Mouse (Mus musculus): ENCODE results near the gene Thy1. TPM values are rescaled to one million over a fixed set of nuclear protein-coding genes. Genes with fewer than 3 reads are reported as not detected.

Gene Thy1
- polyA plus RNA-seq, 1 experiment from 2014 or later: 1.6 TPM

- Histone ChIP-seq H3K9me3 (no peaks in the 10 kb centered on the region), H3K4me1 (peaks cover 40% of the 10 kb centered on the region), H3K27ac (no peak overlapping the region), H3K4me3 (0 out of 2 replicates have a peak overlapping the region, but pooled peaks have one; percentile 1), H3K27me3 (peaks cover 28% of the 10 kb centered on the region), H3K36me3 (0 out of 2 replicates have a peak, but pooled peaks cover 6% of the 10 kb centered on the region), H3K9ac (no peak overlapping the region), H3K4me2 (replicated peaks) (no peak overlapping the region; the same call in 1 of the 2 replicates)
- WGBS: 7% methylated on average over 15 of the region's 15 CpGs
- ATAC-seq (ENCODE audit: insufficient number of reproducible peaks, insufficient read depth, low FRiP score, low TSS enrichment): no peak; the same call in 1 of the 2 replicates
These were observed 44.7 kb downstream of the Thy1 start for GRCm38 (mm10) chr9:44087761-44088455.

- H3K27me3 ChIP-seq: peaks cover 23% of the 10 kb centered on the region
- H3K9ac ChIP-seq: no peak overlapping the region
- no peak overlapping the region for H3K4me2 ChIP-seq (replicated peaks)
- H3K27ac ChIP-seq: no peak overlapping the region
- no peaks in the 10 kb centered on the region for H3K9me3 ChIP-seq
- H3K36me3 ChIP-seq: 0 out of 2 replicates have a peak, but pooled peaks cover 6% of the 10 kb centered on the region
- 58% methylated on average over 12 of the region's 12 CpGs for WGBS
- no peak for ATAC-seq (ENCODE audit: insufficient number of reproducible peaks, insufficient read depth, low FRiP score, low TSS enrichment)
- no peak overlapping the region for H3K4me3 ChIP-seq
- H3K4me1 ChIP-seq: peaks cover 36% of the 10 kb centered on the region
These were observed 45.9 kb downstream of the Thy1 start for GRCm38 (mm10) chr9:44088877-44089608.

- Histone ChIP-seq H3K4me2 (replicated peaks) (no peak overlapping the region), H3K36me3 (0 out of 2 replicates have a peak, but pooled peaks cover 6% of the 10 kb centered on the region), H3K4me1 (peaks cover 5% of the 10 kb centered on the region), H3K4me3 (no peak overlapping the region), H3K27ac (no peak overlapping the region), H3K9me3 (no peaks in the 10 kb centered on the region), H3K27me3 (no peaks in the 10 kb centered on the region), H3K9ac (no peak overlapping the region)
- ATAC-seq (ENCODE audit: insufficient number of reproducible peaks, insufficient read depth, low FRiP score, low TSS enrichment): no peak
- WGBS: 37% methylated on average over 24 of the region's 24 CpGs
These were observed 50.7 kb downstream of the Thy1 start for GRCm38 (mm10) chr9:44093612-44094503.

GRCm38 (mm10) chr9:44094737-44095136 lies 51.6 kb downstream of the Thy1 start:
- Histone ChIP-seq H3K4me2 (replicated peaks) (no peak overlapping the region), H3K9me3 (no peaks in the 10 kb centered on the region), H3K27me3 (no peaks in the 10 kb centered on the region), H3K4me1 (peaks cover 4% of the 10 kb centered on the region), H3K9ac (no peak overlapping the region), H3K36me3 (0 out of 2 replicates have a peak, but pooled peaks cover 6% of the 10 kb centered on the region), H3K4me3 (no peak overlapping the region), H3K27ac (no peak overlapping the region)
- WGBS: 78% methylated on average over 3 of the region's 3 CpGs
- ATAC-seq (ENCODE audit: insufficient number of reproducible peaks, insufficient read depth, low FRiP score, low TSS enrichment): no peak

- no peak for ATAC-seq (ENCODE audit: insufficient number of reproducible peaks, insufficient read depth, low FRiP score, low TSS enrichment)
- H3K4me2 ChIP-seq (replicated peaks): no peak overlapping the region
- H3K4me1 ChIP-seq: peaks cover 4% of the 10 kb centered on the region
- 0 out of 2 replicates have a peak, but pooled peaks cover 6% of the 10 kb centered on the region for H3K36me3 ChIP-seq
- H3K9me3 ChIP-seq: no peaks in the 10 kb centered on the region
- H3K4me3 ChIP-seq: no peak overlapping the region
- H3K9ac ChIP-seq: no peak overlapping the region
- 89% methylated on average over 9 of the region's 9 CpGs for WGBS
- H3K27me3 ChIP-seq: no peaks in the 10 kb centered on the region
- H3K27ac ChIP-seq: no peak overlapping the region
These were observed 52.6 kb downstream of the Thy1 start for GRCm38 (mm10) chr9:44095781-44096180.

GRCm38 (mm10) chr9:44096536-44096935 lies 53.4 kb downstream of the Thy1 start:
- Histone ChIP-seq H3K4me3 (no peak overlapping the region), H3K27me3 (no peaks in the 10 kb centered on the region), H3K4me1 (peaks cover 4% of the 10 kb centered on the region), H3K9ac (no peak overlapping the region), H3K27ac (no peak overlapping the region), H3K9me3 (no peaks in the 10 kb centered on the region), H3K36me3 (0 out of 2 replicates have a peak, but pooled peaks cover 6% of the 10 kb centered on the region), H3K4me2 (replicated peaks) (no peak overlapping the region)
- 34% methylated on average over 9 of the region's 9 CpGs for WGBS
- ATAC-seq (ENCODE audit: insufficient number of reproducible peaks, insufficient read depth, low FRiP score, low TSS enrichment): no peak

Other genes starting within 250 kb of the Thy1 start
- 8.8 and 10.4 TPM in 2 replicates for gene Usp2, start 23.6 kb downstream of the Thy1 start, polyA plus RNA-seq (2016; fragmentation: Nextera tagmentation; extraction: Ambion mirVana)
- gene Mfrp, start 58.3 kb downstream of the Thy1 start, polyA plus RNA-seq (2016; fragmentation: Nextera tagmentation; extraction: Ambion mirVana): 0.13 and 0.20 TPM in 2 replicates
- gene C1qtnf5, start 63.9 kb downstream of the Thy1 start, polyA plus RNA-seq (2016; fragmentation: Nextera tagmentation; extraction: Ambion mirVana): 0.78 and 1.3 TPM in 2 replicates
- 0.19 and 0.33 TPM in 2 replicates for gene Gm49380, start 70.1 kb downstream of the Thy1 start, polyA plus RNA-seq (2016; fragmentation: Nextera tagmentation; extraction: Ambion mirVana)
- 86.7 and 88.8 TPM in 2 replicates for gene Rnf26, start 70.1 kb downstream of the Thy1 start, polyA plus RNA-seq (2016; fragmentation: Nextera tagmentation; extraction: Ambion mirVana)
- 22.3 and 24.2 TPM in 2 replicates for gene Mcam, start 91.1 kb downstream of the Thy1 start, polyA plus RNA-seq (2016; fragmentation: Nextera tagmentation; extraction: Ambion mirVana)
- 19.6 and 20.3 TPM in 2 replicates for gene Cbl, start 190.7 kb downstream of the Thy1 start, polyA plus RNA-seq (2016; fragmentation: Nextera tagmentation; extraction: Ambion mirVana)
- not detected in 2 replicates for gene Ccdc153, start 197.3 kb downstream of the Thy1 start, polyA plus RNA-seq (2016; fragmentation: Nextera tagmentation; extraction: Ambion mirVana)
- gene Pdzd3, start 208.1 kb downstream of the Thy1 start, polyA plus RNA-seq (2016; fragmentation: Nextera tagmentation; extraction: Ambion mirVana): 0.12 TPM in 1 of 2 replicates, not detected in the other
- gene Nlrx1, start 225.2 kb downstream of the Thy1 start, polyA plus RNA-seq (2016; fragmentation: Nextera tagmentation; extraction: Ambion mirVana): 6.2 and 7.1 TPM in 2 replicates
- 5.9 and 6.4 TPM in 2 replicates for gene Abcg4, start 245.2 kb downstream of the Thy1 start, polyA plus RNA-seq (2016; fragmentation: Nextera tagmentation; extraction: Ambion mirVana)

Measured in embryonic facial prominence, embryonic 12.5 days (tissue).